Mouse (Mus musculus) spleen, adult 2 months (tissue): ENCODE results near the gene Dph6.

Experiments
- CTCF ChIP-seq: fragments of 200-500 bp; IDR thresholded peaks from 2 replicates; pipeline ENCODE4 v1.5.1; 2011; ENCODE audit warnings: mild to moderate bottlenecking, inconsistent platforms; ENCODE audit not compliant: insufficient read depth, insufficient read length, insufficient replicate concordance; ENCODE audit errors: extremely low read depth
- POLR2A ChIP-seq: fragments of 200-500 bp; IDR thresholded peaks from 2 replicates; pipeline ENCODE4 v1.6.1; 2011; ENCODE audit warnings: low read depth, low read length, inconsistent platforms

DNA sequence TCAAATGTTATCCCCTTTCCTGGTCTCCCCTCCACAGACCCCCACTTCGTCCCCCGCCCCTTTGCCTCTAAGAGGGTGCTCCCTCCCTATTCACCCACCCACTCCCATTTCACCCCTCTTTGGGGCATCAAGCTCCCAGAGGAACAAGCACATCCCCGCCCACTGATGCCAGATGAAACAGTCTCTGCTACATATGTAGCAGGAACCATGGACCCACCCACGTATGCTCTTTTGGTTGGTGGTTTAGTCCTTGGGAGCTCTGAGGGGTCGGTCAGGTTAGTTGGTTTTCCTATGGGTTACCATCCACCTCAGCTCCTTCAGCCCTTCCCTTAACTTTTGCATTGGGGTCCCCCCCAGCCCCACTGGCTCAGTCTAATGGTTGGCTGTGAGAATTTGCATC is 61.4 kb downstream of the Dph6 start:
- TF ChIP-seq CTCF, result no peak
- TF ChIP-seq POLR2A, result no peak
